Mouse (Mus musculus): ENCODE measurements around the gene C130032M10Rik. TPM values are rescaled to one million over a fixed set of nuclear protein-coding genes. Genes with fewer than 3 reads are reported as not detected.
"Not testable (repeated sequence)": the region's sequence is repeated elsewhere in the genome, so short reads cannot be mapped to it uniquely, and the experiment has no call there.

C130032M10Rik gene
- polyA plus RNA-seq, 1 experiment from 2014 or later, result not detected

- in situ Hi-C loops (cut with MboI; ENCODE audit: low pct_unique_long_range_greater_than_20kb), result no loop called here
Observed at GRCm38 (mm10) chr9:114517924-114518497, 2.5 kb downstream of the C130032M10Rik start.

DNA sequence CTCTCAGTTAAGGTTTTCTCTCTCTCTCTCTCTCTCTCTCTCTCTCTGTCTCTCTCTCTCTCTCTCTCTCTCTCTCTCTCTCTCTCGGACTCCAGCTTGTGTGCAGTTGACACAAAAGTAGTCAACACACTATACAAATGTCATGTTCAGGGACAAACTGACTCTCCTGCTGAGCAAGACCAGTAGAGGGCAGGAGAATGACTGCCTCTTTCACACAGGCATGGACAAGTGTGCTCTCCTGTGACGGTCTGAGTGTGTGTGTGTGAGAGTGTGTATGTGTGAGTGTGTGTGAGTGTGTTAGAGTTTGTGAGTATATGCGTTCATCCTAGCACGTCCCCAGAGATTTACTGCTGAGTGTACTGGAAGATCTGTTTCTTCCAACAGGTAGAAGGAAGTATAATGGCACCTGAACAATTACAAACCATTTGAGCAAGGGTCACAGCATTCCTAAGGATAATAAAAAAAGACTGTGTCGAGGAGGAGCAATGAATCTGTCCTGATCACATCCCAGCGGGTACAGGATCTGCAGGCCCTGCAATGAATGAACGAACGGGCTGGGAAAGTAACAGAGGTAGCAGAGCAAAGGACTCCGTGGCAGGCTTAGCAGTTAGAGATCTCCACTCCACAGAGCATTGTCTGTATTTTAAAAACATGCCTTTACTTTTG is 3.4 kb downstream of the C130032M10Rik start:
- H3K27me3 ChIP-seq, result no peaks in the 10 kb centered on the region
- ChIA-PET POLR2A (no interaction called here), CTCF (no interaction called here)
- ATAC-seq (no peak), DNase-seq (ENCODE audit: low read depth, low spot score) (no peak)
- in situ Hi-C loops (cut with MboI; ENCODE audit: low pct_unique_long_range_greater_than_20kb), result no loop called here
- no peak for TF ChIP-seq CTCF (IDR thresholded peaks at IDR 0.05)

More at GRCm38 (mm10) chr9:114517924-114518497, 2.5 kb downstream of the C130032M10Rik start:
- ChIA-PET CTCF (no interaction called here), POLR2A (no interaction called here)
- H3K27me3 ChIP-seq, result no peaks in the 10 kb centered on the region
- DNase-seq (ENCODE audit: low read depth, low spot score) (no peak), ATAC-seq (no peak)
- TF ChIP-seq CTCF (IDR thresholded peaks at IDR 0.05), result no peak

- ATAC-seq; POLR2A ChIA-PET; CTCF ChIA-PET; in situ Hi-C loops (cut with MboI; ENCODE audit: low pct_unique_long_range_greater_than_20kb); DNase-seq (ENCODE audit: low read depth, low spot score); H3K27me3 ChIP-seq: not testable (repeated sequence)
Observed at GRCm38 (mm10) chr9:114520529-114520928, 5.0 kb downstream of the C130032M10Rik start.

DNA sequence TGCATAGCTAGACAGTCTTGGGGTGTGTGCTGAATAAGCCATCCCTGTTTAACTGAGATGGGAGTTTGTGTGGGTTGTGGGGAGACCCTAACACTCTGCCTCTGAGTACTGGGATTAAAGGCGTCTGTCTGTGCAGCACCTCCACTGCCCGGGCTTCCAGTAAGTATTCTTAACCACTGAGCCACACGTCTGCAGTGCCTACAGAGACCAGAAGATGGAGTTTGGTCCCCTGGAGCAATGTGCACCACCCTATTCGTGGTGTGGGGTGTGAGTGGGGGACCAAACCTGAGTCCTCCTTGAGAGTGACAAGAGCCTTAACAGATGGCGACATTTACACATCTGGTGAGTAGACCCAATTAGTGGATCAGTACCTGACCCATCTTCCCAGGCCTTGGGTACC is 6.5 kb downstream of the C130032M10Rik start:
- CTCF ChIA-PET, result interaction anchor here (1.0 kb wide), 1 partner anchor 60 kb away, joined by 3 read pairs; no protein-coding TSS in a partner anchor
- DNase-seq (ENCODE audit: low read depth, low spot score), result no peak
- in situ Hi-C loops (cut with MboI; ENCODE audit: low pct_unique_long_range_greater_than_20kb), result no loop called here
- no peak for ATAC-seq
- TF ChIP-seq CTCF (IDR thresholded peaks at IDR 0.05), result no peak
- POLR2A ChIA-PET, result no interaction called here
- H3K27me3 ChIP-seq, result no peaks in the 10 kb centered on the region

- in situ Hi-C loops (cut with MboI; ENCODE audit: low pct_unique_long_range_greater_than_20kb), result no loop called here
Observed at GRCm38 (mm10) chr9:114522501-114522900, 7.0 kb downstream of the C130032M10Rik start.

GRCm38 (mm10) chr9:114525073-114525633 is 9.7 kb downstream of the C130032M10Rik start:
- no peaks in the 10 kb centered on the region for H3K27me3 ChIP-seq
- ChIA-PET CTCF (no interaction called here), POLR2A (no interaction called here)
- TF ChIP-seq CTCF (IDR thresholded peaks at IDR 0.05), result no peak
- ATAC-seq (no peak), DNase-seq (ENCODE audit: low read depth, low spot score) (no peak)
- in situ Hi-C loops (cut with MboI; ENCODE audit: low pct_unique_long_range_greater_than_20kb), result no loop called here

More at GRCm38 (mm10) chr9:114522501-114522900, 7.0 kb downstream of the C130032M10Rik start:
- CTCF ChIA-PET, result no interaction called here
- no peak for ATAC-seq
- no peaks in the 10 kb centered on the region for H3K27me3 ChIP-seq
- POLR2A ChIA-PET, result no interaction called here
- DNase-seq (ENCODE audit: low read depth, low spot score), result no peak
- TF ChIP-seq CTCF (IDR thresholded peaks at IDR 0.05), result no peak

DNA sequence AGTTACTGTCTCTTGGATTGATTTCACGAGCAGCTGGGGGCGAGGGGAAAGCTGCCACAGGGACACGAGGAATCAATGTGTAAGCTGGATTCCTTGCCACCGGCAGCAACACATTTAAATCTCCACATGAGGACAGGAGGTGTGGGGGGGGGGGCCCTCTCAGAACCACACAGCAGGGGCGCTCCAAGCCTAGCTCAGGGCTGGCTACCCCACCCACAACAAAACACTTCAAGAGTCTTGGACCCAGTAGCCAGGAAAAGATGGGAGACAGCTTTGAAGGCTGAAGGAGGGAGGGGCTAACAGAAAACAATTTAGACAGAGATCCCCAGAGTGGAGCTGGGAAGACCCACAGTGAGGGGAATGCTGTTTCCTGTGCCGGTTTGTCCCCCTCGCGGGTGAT is 10.4 kb downstream of the C130032M10Rik start:
- DNase-seq (ENCODE audit: low read depth, low spot score), result no peak
- no peak for ATAC-seq
- POLR2A ChIA-PET, result no interaction called here
- CTCF ChIA-PET, result no interaction called here
- no peaks in the 10 kb centered on the region for H3K27me3 ChIP-seq
- in situ Hi-C loops (cut with MboI; ENCODE audit: low pct_unique_long_range_greater_than_20kb), result no loop called here
- TF ChIP-seq CTCF (IDR thresholded peaks at IDR 0.05), result no peak

DNA sequence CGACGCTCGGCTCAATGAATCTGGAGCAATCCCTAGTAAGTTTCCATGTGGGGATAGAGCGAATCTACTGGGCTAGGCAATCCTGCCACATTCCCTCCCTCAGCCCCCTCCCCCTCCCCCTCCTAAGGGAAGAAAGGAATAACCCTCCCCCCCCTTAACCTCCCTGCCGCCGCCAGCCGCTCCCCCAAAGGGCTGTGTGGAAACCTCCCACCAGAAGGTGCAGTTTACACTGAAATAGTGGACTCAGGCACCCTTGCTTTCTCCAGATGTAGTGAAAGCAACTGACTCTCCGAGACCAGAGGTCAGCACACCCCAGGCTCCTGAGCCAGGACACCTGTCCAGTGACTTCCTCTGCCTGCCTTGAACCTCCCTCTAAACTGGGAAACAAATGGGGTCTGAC is 11.1 kb downstream of the C130032M10Rik start:
- no peak for ATAC-seq

DNA sequence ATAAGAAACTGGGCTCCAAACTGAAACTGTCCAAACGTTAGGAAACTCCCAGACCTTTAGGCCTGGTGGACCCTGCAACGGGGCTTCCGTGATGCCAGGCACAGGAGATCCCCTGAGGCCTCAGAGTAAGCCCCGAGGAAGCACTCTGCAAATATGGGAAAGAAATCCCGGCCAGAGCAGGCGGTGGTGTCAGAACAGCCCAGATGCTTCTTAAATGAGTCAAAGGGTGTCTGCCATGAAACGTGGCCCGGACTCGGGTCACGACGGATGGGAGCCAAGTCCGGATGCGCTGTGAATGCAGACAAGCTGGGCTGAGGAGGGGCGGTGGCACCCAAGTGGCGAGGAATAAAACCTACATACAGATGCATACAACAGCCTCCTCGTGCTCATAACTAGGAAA is 11.6 kb downstream of the C130032M10Rik start:
- ATAC-seq, result peak; percentile 61
- TF ChIP-seq CTCF (IDR thresholded peaks at IDR 0.05), result no peak
- DNase-seq (ENCODE audit: low read depth, low spot score), result no peak
- in situ Hi-C loops (cut with MboI; ENCODE audit: low pct_unique_long_range_greater_than_20kb), result no loop called here
- POLR2A ChIA-PET, result no interaction called here
- no peaks in the 10 kb centered on the region for H3K27me3 ChIP-seq
- CTCF ChIA-PET, result no interaction called here

More for the DNA sequence above, 11.1 kb downstream of the C130032M10Rik start:
- no peaks in the 10 kb centered on the region for H3K27me3 ChIP-seq
- POLR2A ChIA-PET, result no interaction called here
- DNase-seq (ENCODE audit: low read depth, low spot score), result no peak
- TF ChIP-seq CTCF (IDR thresholded peaks at IDR 0.05), result no peak
- in situ Hi-C loops (cut with MboI; ENCODE audit: low pct_unique_long_range_greater_than_20kb), result no loop called here
- CTCF ChIA-PET, result no interaction called here

GRCm38 (mm10) chr9:114527992-114528679 is 12.6 kb downstream of the C130032M10Rik start:
- ATAC-seq (no peak), DNase-seq (ENCODE audit: low read depth, low spot score) (no peak)
- ChIA-PET POLR2A (no interaction called here), CTCF (interaction anchor here (1.2 kb wide), 1 partner anchor 11 kb away, joined by 3 read pairs; no protein-coding TSS in a partner anchor)
- no peak for TF ChIP-seq CTCF (IDR thresholded peaks at IDR 0.05)
- in situ Hi-C loops (cut with MboI; ENCODE audit: low pct_unique_long_range_greater_than_20kb), result no loop called here
- H3K27me3 ChIP-seq, result no peaks in the 10 kb centered on the region

GRCm38 (mm10) chr9:114528680-114529048 is 13.2 kb downstream of the C130032M10Rik start:
- ChIA-PET CTCF (interaction anchor here (0.9 to 1.2 kb wide), 2 partner anchors 10 to 12 kb away, joined by 3 to 5 read pairs; no protein-coding TSS in a partner anchor), POLR2A (no interaction called here)
- in situ Hi-C loops (cut with MboI; ENCODE audit: low pct_unique_long_range_greater_than_20kb), result no loop called here
- no peak for DNase-seq (ENCODE audit: low read depth, low spot score)
- no peak for ATAC-seq
- no peak for TF ChIP-seq CTCF (IDR thresholded peaks at IDR 0.05)
- no peaks in the 10 kb centered on the region for H3K27me3 ChIP-seq
